Mouse (Mus musculus): Measurements from ENCODE around the gene Tnfrsf23. TPM values are rescaled to one million over a fixed set of nuclear protein-coding genes. Genes with fewer than 3 reads are reported as not detected.

The Tnfrsf23 gene
- polyA plus RNA-seq, 1 experiment from 2014 or later = 1.4 TPM

- WGBS = 67% methylated on average over 2 of the region's 2 CpGs
- Histone ChIP-seq H3K4me3 (ENCODE audit: low read length) (no peak overlapping the region), H3K4me1 (ENCODE audit: control insufficient read depth, insufficient read depth, low read length) (0 out of 2 replicates have a peak, but pooled peaks cover under 1% of the 10 kb centered on the region), H3K27me3 (replicated peaks; ENCODE audit: control insufficient read depth, insufficient read depth, low read length) (no peaks in the 10 kb centered on the region), H3K9ac (ENCODE audit: low read depth, low read length) (no peak overlapping the region), H3K36me3 (ENCODE audit: control insufficient read depth, insufficient read depth, low read length) (no peaks in the 10 kb centered on the region), H3K9me3 (ENCODE audit: control insufficient read depth, low read length) (no peaks in the 10 kb centered on the region), H3K27ac (ENCODE audit: low read length) (no peak overlapping the region), H3K4me2 (ENCODE audit: low read depth, low read length) (no peak overlapping the region)
- ATAC-seq = no peak
Observed at GRCm38 (mm10) chr7:143626178-143626577, 59.5 kb downstream of the Tnfrsf23 start.

DNA sequence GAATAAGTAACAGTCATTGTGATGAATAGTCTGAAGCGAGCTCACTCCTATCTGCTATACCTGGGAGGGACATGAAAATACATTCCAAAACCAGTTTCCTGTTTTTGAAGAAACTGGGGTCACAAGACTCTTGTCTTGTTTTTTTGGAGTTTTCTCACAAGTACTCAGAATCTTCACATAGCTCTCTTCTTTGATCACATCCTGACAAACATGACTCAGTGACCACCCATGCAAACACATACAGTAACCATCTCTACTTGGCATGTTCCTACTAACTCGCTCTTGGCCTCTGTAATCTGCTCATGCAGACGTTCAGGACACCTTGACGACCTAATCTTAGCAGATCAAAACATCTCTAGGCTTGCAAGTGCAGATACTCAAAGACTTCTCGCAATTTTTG, 60.5 kb downstream of the Tnfrsf23 start:
- ATAC-seq = no peak
- H3K9me3 ChIP-seq (ENCODE audit: control insufficient read depth, low read length) = no peaks in the 10 kb centered on the region
- H3K4me3 ChIP-seq (ENCODE audit: low read length) = no peak overlapping the region
- no peak overlapping the region for H3K4me2 ChIP-seq (ENCODE audit: low read depth, low read length)
- no peaks in the 10 kb centered on the region for H3K27me3 ChIP-seq (replicated peaks; ENCODE audit: control insufficient read depth, insufficient read depth, low read length)
- 72% methylated on average over 5 of the region's 5 CpGs for WGBS
- no peak overlapping the region for H3K27ac ChIP-seq (ENCODE audit: low read length)
- H3K9ac ChIP-seq (ENCODE audit: low read depth, low read length) = no peak overlapping the region
- no peaks in the 10 kb centered on the region for H3K36me3 ChIP-seq (ENCODE audit: control insufficient read depth, insufficient read depth, low read length)
- 0 out of 2 replicates have a peak, but pooled peaks cover 2% of the 10 kb centered on the region for H3K4me1 ChIP-seq (ENCODE audit: control insufficient read depth, insufficient read depth, low read length)

GRCm38 (mm10) chr7:143624561-143624960, 61.1 kb downstream of the Tnfrsf23 start:
- Histone ChIP-seq H3K4me1 (ENCODE audit: control insufficient read depth, insufficient read depth, low read length) (0 out of 2 replicates have a peak, but pooled peaks cover 2% of the 10 kb centered on the region), H3K27ac (ENCODE audit: low read length) (no peak overlapping the region), H3K4me3 (ENCODE audit: low read length) (no peak overlapping the region), H3K4me2 (ENCODE audit: low read depth, low read length) (no peak overlapping the region), H3K9me3 (ENCODE audit: control insufficient read depth, low read length) (no peaks in the 10 kb centered on the region), H3K9ac (ENCODE audit: low read depth, low read length) (no peak overlapping the region), H3K36me3 (ENCODE audit: control insufficient read depth, insufficient read depth, low read length) (no peaks in the 10 kb centered on the region), H3K27me3 (replicated peaks; ENCODE audit: control insufficient read depth, insufficient read depth, low read length) (no peaks in the 10 kb centered on the region)
- ATAC-seq = no peak
- 77% methylated on average over 3 of the region's 3 CpGs for WGBS

GRCm38 (mm10) chr7:143620951-143621350, 64.7 kb downstream of the Tnfrsf23 start:
- Histone ChIP-seq H3K27me3 (replicated peaks; ENCODE audit: control insufficient read depth, insufficient read depth, low read length) (no peaks in the 10 kb centered on the region), H3K9me3 (ENCODE audit: control insufficient read depth, low read length) (no peaks in the 10 kb centered on the region), H3K9ac (ENCODE audit: low read depth, low read length) (no peak overlapping the region), H3K4me1 (ENCODE audit: control insufficient read depth, insufficient read depth, low read length) (0 out of 2 replicates have a peak, but pooled peaks cover 2% of the 10 kb centered on the region), H3K4me2 (ENCODE audit: low read depth, low read length) (no peak overlapping the region), H3K4me3 (ENCODE audit: low read length) (no peak overlapping the region), H3K36me3 (ENCODE audit: control insufficient read depth, insufficient read depth, low read length) (no peaks in the 10 kb centered on the region), H3K27ac (ENCODE audit: low read length) (no peak overlapping the region)
- ATAC-seq = no peak
- WGBS = 38% methylated on average over 1 of the region's 1 CpGs

Other genes starting within 250 kb of the Tnfrsf23 start
- gene Cdkn1c, start 224.8 kb downstream of the Tnfrsf23 start, polyA plus RNA-seq (2015; fragmentation: Nextera tagmentation; extraction: Ambion mirVana) = 522 and 653 TPM in 2 replicates
- 18.2 and 22.7 TPM in 2 replicates for gene Slc22a18, start 212.1 kb downstream of the Tnfrsf23 start, polyA plus RNA-seq (2015; fragmentation: Nextera tagmentation; extraction: Ambion mirVana)
- 11.7 and 16.1 TPM in 2 replicates for gene Phlda2, start 182.7 kb downstream of the Tnfrsf23 start, polyA plus RNA-seq (2015; fragmentation: Nextera tagmentation; extraction: Ambion mirVana)
- gene Nap1l4, start 136.8 kb downstream of the Tnfrsf23 start, polyA plus RNA-seq (2015; fragmentation: Nextera tagmentation; extraction: Ambion mirVana) = 175 and 192 TPM in 2 replicates
- gene Cars, start 85.8 kb downstream of the Tnfrsf23 start, polyA plus RNA-seq (2015; fragmentation: Nextera tagmentation; extraction: Ambion mirVana) = 56.4 and 62.8 TPM in 2 replicates
- 0.27 and 0.33 TPM in 2 replicates for gene Tnfrsf26, start 57.1 kb downstream of the Tnfrsf23 start, polyA plus RNA-seq (2015; fragmentation: Nextera tagmentation; extraction: Ambion mirVana)
- 3.4 and 4.5 TPM in 2 replicates for gene Tnfrsf22, start 36.2 kb downstream of the Tnfrsf23 start, polyA plus RNA-seq (2015; fragmentation: Nextera tagmentation; extraction: Ambion mirVana)
- 26.4 and 29.0 TPM in 2 replicates for gene Osbpl5, start 71.1 kb upstream of the Tnfrsf23 start, polyA plus RNA-seq (2015; fragmentation: Nextera tagmentation; extraction: Ambion mirVana)
- not detected in 2 replicates for gene Mrgprg, start 81.1 kb upstream of the Tnfrsf23 start, polyA plus RNA-seq (2015; fragmentation: Nextera tagmentation; extraction: Ambion mirVana)
- 1.4 and 1.5 TPM in 2 replicates for gene Mrgpre, start 98.6 kb upstream of the Tnfrsf23 start, polyA plus RNA-seq (2015; fragmentation: Nextera tagmentation; extraction: Ambion mirVana)
- gene Nadsyn1, start 137.0 kb upstream of the Tnfrsf23 start, polyA plus RNA-seq (2015; fragmentation: Nextera tagmentation; extraction: Ambion mirVana) = 25.4 and 29.4 TPM in 2 replicates
- 98.0 and 105 TPM in 2 replicates for gene Dhcr7, start 137.3 kb upstream of the Tnfrsf23 start, polyA plus RNA-seq (2015; fragmentation: Nextera tagmentation; extraction: Ambion mirVana)
- gene Gm498, start 181.0 kb upstream of the Tnfrsf23 start, polyA plus RNA-seq (2015; fragmentation: Nextera tagmentation; extraction: Ambion mirVana) = not detected in 2 replicates

All from intestine, embryonic 16.5 days (tissue).